Mouse (Mus musculus) neural tube, embryonic 12.5 days (tissue): Measurements from ENCODE around the gene Cycs. TPM values are rescaled to one million over a fixed set of nuclear protein-coding genes. Genes with fewer than 3 reads are reported as not detected.

Experiments used
- microRNA-seq: library from miRNA; unstranded; fragments of <30 nt; microRNA quantifications from one replicate; pipeline ENCODE4, GENCODE M21; 2017
- polyA plus RNA-seq: library from polyadenylated mRNA; unstranded; fragments of >200 nt; fragmentation: Nextera tagmentation; extraction: Ambion mirVana; gene quantifications from 2 replicates; pipeline ENCODE4 v1.2.1, GENCODE M21; 2016

Cycs gene
- polyA plus RNA-seq, 1 experiment from 2014 or later, result 74.2 TPM

Small RNA genes within 50 kb of the gene (microRNA-seq; reads per million reads assigned to microRNA genes)
- not detected for gene Mir6371

Other genes with a start within 250 kb of the Cycs start
- gene Osbpl3, start 110.3 kb downstream of the Cycs start, polyA plus RNA-seq, result 5.4 and 5.9 TPM in 2 replicates
- 0.90 and 1.1 TPM in 2 replicates for gene 4921507P07Rik, start 30.1 kb upstream of the Cycs start, polyA plus RNA-seq
- gene Npvf, start 87.9 kb upstream of the Cycs start, polyA plus RNA-seq, result not detected in 2 replicates